Mouse (Mus musculus): Measurements from ENCODE around the gene Iqca. TPM values are rescaled to one million over a fixed set of nuclear protein-coding genes. Genes with fewer than 3 reads are reported as not detected.

Iqca gene
- total RNA-seq, 2 experiments from 2014 or later = not detected

DNA sequence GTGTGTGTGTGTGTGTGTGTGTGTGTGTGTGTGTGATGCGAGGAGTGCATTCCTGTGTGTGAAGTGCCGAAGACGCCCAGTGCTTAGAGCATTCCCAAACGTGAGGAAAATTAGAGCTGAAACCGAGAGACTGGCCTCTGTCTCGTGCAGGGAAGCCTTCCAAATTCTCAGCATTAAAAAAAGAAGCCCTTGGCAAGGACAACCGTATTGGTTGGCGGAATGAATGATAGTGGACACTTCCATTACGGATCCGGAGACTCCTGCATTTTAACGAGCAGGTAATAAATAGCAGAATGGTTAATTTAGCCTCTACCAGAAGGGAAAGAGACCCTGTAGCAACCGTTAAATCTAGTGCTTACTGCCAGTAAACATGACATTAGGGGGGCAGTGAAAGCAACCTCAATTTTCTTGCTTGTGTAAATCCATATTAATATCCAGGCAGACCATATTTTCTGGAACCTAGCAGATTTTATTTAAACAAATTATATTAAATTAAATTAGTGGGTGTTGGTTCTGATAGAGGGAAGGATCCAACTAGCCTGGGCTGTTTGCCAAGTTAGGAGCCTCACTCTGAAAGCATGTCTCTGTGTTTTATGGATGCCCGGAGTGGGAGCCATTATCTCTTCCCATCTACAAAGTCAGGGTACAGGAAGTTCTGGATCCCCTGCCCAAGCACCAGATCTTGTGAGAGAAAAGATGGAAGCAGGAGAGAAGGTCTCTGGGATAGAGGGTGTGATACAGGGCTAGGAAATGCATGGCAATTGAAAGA, 81.2 kb downstream of the Iqca start:
- DNase-seq (ENCODE audit: low spot score in 2 of 2) = no peak

DNA sequence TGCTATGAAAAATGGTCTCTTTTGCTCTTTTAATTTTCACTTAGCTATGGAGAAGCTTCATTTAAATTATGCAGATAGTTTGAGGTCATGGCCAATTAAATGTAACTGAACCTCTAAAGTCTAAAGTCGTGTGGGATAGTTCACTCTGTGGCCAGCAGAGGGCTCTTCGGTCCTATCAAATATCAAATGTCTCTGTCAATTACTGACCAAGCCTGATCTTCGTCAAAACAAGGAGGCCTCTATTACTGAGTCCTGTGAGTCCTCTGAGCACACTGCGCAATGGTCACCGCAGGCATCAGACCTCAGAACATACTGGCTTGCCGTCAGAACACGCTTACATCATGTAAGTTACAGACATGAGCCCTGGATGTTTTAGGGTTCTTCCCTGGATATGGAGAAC, 92.6 kb downstream of the Iqca start:
- peak; percentile 40 to 55 for DNase-seq (ENCODE audit: low spot score in 2 of 2)

DNA sequence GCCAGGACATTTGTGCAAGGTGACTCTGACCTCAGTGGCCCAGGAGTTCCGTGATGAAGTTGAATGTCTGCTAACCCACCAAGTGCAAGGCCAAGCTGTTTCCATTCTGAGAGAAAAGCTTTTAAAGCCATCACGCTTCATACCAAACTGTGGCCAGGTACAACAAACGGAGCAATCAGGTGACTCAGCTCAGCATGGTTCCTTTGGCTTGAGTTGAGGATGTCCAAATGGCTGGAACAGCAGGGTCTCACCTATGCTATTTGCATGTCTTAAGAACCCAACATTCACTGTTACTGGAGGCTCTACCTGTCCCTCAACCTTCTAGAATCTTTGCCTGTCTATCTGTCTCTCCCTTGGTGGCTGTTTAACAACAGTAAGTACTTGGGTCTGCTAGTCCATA, 93.1 kb downstream of the Iqca start:
- DNase-seq (ENCODE audit: low spot score in 2 of 2) = no peak

DNA sequence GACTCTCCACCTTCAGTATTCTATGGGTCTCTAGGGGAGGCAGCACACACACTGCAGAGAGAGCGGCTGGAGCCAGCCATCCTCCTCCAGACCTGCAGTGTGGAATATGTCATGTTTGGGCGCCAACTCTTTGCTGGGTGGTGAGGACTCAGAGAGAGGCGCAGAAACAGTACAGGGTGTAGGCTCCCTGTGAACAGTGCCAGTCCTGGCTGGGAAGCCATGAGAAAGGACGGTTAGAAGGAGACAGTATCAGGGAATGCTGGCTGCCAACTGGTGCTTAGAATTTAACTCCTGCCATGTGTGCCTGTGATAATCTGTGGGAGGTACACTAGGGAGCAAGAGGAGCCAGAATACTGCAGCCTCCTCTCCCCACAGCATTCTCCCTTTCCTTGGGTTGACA, 98.2 kb downstream of the Iqca start:
- no peak for DNase-seq (ENCODE audit: low spot score in 2 of 2)

DNA sequence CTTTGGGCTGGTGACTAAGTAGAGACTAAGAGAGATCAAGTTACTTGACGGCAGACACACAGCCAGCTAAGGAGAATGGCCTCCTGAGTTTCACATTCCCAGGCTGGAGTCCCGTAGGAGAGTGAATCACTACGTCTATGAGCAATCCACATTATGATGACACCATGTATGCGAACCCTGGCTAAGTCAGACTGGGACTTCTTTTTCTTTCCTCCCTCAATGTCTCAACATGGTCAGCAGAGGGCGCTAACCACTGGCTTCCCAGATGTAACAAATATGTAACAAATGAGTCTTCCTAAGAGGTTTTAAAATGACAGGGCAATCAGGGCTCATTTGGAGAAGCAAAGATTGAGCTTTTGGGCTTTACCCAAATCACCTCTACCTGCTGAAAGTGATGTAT, 101.9 kb downstream of the Iqca start:
- DNase-seq (ENCODE audit: low spot score in 2 of 2) = peak; percentile 42 to 47

DNA sequence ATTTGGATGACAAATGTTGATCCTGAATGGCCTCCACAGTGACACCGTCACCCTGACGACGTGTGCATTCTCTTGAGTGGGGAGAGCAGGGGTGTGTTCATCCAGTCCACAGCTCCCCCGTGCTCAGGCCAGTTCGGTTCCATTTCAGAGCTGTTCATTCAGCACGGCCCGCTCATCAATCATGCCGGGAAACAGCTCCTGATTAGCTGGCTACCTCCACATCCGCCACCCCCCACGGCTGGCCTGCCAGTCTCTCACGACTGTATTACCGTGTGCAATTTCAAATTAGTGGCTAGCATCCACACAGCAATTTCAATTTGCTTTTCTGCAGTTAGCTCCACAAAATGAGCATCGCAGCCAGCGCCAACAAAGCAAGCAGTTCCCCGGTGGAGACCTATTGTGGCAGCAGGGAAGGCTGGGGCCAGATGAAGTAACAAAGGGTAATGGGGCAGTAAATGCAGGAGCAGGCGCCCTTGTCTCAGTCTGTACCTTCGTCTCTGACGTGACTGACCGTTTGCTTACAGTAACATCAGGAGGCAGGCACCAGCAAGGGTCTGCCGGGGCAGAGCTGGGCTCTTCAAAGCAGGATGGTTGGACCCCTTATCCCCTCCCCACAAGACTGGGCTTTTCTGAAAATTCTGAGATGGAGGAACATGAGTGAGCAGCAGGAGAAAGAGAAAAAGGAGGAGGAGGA, 103.0 kb downstream of the Iqca start:
- DNase-seq (ENCODE audit: low spot score in 2 of 2) = no peak

DNA sequence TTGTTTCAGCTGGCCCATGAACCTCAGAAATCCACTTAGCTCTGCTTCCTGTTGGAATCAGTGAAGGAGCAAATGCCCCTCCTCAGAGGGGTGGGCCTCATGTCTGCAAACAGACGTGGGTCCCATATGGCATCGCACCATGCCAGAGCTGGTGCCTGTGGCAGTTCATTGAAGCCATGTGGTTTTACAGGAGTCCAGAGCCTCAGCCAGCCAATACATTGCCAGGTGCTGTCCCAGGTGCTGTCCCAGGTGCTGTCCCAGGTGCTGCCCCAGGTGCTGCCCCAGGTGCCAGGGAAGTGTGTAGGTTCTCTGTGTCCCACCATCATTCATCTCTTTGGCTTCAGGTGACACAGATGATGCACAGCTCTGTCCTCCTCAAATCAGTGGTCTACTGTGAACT, 124.9 kb downstream of the Iqca start:
- no peak for DNase-seq (ENCODE audit: low spot score in 2 of 2)

DNA sequence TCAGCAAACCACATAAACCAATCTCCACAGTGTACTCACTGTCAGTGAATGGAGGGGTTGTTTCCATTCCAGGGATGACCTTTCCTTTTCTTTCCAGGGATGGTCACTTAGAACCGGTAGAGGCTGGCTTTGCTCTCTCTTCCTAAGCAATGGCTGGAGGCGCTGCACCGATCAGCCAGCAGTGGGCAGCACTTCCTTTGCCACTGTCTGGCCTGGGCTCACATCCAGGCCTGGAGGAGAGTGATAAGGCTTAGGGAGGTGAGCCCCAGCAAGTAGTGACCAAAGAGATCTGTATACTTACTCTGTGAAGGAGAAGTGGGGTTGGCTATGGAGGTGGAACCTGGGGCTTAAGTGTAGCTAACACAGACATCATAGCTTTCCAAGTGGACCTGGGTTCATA, 126.3 kb downstream of the Iqca start:
- peak; percentile 40 to 44 for DNase-seq (ENCODE audit: low spot score in 2 of 2)

DNA sequence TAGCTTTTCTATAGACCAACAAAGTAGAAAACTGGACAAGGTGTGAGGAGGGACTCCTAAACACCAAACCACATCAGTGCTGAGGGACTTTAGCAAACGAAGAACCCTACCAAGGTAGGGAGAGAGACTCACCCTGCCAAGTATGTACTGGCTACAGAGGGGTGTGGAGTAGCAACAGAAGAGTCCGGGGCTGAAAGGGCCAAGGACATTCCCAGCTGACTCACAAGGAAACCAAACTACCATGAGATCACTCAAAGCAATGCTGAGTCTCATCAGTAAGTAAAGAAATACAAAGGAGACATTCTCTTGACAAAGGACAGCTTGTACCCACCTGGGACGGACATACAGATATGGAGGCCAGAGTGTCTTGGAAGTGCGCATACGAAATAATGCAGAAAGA, 132.9 kb downstream of the Iqca start:
- peak in 1 of 2 experiments; percentile 22 for DNase-seq (ENCODE audit: low spot score in 2 of 2)

DNA sequence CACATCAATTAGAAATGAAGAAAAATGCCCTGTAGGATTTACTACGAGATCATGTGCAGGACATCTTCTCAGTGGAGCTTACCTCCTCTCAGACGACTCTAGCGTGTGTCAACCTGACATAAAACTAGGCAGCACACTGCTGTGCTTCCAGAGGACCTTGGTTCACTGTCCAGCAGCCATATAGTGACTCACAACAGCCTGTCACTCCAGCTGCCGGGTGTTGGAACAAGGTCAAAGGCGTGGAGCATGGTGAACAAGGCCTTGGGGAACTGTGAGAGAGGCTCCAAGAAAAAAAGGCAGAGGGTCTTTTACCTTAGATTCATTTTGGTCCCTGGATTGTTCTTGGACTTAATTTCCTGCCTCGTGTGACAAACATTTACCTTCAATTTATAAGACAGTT, 135.1 kb downstream of the Iqca start:
- DNase-seq (ENCODE audit: low spot score in 2 of 2) = peak; percentile 45 to 66

DNA sequence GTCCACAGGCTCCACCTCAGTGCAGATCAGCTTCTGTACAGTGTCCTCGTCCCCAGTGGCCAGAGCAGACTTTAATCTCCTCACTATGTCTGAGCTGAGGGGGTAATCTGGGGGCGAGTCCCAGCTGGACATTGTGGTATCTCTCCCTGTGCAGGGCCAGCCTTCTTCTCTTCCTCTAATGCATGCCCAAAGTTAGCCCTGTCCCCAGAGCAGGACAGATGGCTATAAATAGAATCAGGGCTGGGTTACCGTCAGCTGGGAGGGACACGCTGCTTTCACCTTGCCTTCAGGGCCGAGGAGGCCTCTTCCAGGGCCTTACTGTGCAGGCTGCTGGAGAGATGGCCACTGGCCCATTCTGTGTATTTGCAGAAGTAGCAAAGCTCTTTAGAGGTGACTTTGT, 138.8 kb downstream of the Iqca start, which contains the start of gene Asb18:
TSS of gene Asb18 (minus strand) at position 221 of the 400 bp plus-strand sequence.
- no peak for DNase-seq (ENCODE audit: low spot score in 2 of 2)

DNA sequence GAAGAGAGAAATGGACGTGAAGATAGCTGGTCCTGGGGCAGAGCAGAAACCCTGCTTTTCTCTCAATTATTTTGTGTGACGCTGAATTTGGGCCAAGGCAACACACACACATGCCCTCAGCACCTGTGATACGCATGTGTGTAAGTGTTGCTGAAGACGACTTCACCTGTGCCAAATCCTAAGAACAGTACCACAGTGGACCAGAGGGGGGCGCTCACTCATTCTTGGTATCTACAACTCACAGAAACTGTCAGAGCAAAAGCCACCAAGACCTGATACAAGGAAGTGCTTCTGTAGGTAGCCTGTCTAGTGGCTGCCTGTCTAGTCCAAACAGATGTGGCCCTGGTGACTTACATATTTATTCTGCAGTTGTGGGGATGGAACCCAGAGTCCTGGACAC, 139.9 kb downstream of the Iqca start:
- no peak for DNase-seq (ENCODE audit: low spot score in 2 of 2)

DNA sequence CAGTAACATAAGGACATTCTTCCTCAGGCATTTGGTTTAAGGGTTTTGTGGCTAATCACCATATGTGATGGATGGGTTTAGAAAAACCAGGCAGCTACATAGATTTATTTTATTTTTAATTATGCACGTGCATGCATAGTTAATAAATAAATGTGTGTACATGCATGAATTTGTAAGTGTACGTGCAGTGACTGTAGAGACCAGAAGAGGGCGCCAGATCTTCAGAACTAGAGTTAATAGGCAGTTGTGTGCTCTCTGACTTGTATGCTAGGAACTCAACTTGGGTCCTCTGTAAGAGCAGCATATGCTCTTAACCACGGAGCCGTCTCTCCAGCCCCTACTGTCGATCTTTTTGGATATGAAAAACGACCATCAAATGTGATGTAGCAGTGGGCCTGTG, 140.4 kb downstream of the Iqca start:
- DNase-seq (ENCODE audit: low spot score in 2 of 2) = no peak

DNA sequence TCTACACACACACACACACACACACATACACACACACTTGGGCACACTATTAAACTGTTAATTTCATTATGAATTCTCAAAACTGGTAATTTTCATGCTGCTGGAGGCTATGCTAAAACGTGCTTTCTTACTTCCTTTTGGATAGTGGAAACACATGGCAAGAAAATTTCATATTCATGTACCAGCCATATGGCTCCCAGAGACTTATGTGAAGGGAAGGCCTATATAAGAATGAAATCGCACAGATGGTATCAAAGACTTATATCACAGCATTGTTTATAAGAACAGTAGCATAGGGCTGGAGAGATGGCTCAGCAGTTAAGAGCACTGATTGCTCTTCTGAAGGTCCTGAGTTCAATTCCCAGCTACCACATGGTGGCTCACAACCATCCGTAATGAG, 141.0 kb downstream of the Iqca start:
- DNase-seq (ENCODE audit: low spot score in 2 of 2) = no peak

DNA sequence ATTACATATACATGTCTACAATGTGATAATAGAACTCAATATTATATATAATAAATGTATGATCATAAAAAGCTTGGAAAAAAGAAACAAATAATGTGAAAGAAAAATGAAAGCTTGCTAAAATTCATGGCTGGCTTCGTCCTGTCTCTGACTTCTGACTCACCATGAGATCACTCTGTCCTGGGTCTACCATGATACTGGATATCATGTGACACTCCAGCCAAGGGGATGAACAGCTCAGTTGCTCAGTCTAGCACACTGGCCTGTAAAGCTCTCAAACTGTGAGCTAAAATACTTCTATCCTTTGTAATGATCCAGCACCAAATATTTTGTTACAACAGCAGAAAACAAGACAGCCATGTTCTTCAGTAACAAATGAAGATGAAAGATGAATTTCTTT, 143.1 kb downstream of the Iqca start:
- DNase-seq (ENCODE audit: low spot score in 2 of 2) = no peak

DNA sequence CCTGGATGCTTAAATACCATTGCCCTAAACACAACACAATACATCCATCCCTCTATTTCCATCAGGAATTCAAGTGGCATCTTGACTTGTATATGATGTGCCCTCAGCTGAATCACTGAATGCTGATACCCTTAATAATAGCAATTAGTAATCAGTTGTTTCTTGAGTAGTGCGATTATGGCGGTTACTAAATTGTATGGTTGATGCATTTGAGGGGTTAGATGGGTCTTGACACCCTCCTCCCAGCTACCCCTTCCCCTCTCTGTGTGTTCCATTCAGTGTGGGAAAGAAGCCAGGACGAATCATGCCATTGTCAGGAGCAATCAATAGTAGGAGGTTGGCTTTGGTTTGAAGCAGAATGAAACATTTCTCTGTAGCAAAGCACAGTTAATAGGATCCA, 144.0 kb downstream of the Iqca start:
- no peak for DNase-seq (ENCODE audit: low spot score in 2 of 2)

DNA sequence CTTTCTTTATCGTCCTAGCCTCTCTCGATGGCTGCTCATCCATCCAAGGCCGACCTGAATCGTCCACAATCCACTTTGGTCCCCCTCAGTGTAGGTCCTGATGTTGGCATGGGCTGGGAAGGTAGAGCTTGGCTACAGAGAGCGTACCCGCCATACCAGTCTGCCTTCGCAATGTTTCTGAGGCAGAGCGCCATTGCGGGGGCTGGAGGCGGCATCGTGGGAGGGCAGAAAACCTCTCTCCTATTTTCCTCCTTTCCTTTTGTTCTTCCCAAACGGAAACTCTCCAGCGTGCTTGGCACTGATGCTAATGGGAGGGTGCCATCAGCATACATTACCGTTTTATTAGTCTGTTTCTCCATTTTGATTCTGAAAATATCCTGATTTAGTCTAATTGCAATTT, 146.5 kb downstream of the Iqca start:
- no peak for DNase-seq (ENCODE audit: low spot score in 2 of 2)

DNA sequence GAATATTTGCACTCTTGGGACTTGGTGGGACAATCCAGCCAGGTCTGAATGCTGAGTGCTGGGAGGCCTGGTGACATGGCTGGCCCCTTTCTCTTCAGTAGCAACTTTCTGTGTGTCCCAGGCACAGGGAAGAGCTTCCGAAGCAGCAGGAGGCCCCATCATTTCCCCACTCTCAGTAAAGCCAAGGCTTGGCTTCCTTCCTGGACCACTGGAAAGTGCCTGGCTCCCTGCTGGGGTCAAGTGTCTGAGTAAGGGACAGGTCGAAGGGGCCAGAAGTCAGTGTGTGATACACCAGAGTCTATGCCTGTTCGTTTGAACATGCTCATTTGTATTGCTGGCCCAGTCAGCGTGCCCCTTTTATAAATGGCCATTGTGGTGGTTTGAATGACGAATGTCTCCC, 152.2 kb downstream of the Iqca start:
- DNase-seq (ENCODE audit: low spot score in 2 of 2) = no peak

DNA sequence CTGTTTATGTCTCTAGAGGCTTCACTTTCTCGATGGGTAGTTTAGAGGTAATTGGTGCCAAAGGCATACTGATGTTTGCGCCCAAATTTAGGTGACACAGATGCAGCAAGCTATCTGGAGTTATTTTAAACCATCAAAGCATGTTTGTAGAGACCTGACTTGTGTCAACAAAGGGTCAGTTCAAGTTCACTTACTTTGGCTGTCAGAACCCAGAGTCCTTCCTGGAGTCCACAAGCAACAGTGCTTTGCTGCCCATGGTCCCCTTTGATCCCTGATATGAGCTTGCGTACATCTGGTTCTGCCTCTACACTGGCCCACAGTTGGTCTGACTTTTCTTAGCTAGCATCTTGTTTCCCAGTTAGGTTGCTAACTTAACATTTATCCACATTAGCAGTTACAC, 153.3 kb downstream of the Iqca start:
- DNase-seq (ENCODE audit: low spot score in 2 of 2) = no peak

DNA sequence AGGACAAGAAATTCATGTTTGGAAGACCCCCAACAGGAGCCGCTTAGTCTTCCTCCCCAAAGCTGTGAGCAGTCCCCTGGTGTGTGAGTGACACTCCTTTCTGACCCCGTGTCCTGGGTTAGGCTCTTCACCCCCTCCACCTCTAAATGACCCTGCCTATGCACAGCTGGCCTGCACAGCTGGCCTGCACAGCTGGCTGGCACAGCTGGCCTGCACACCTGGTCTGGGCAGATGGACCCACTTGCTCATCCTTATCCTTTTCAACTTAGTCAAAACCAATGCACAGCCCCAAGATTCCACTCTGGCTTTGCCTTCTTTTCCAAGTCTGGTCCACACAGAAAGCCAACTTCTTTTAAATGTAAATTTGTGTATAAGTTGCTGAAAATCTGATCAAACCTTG, 154.5 kb downstream of the Iqca start:
- DNase-seq (ENCODE audit: low spot score in 2 of 2) = no peak

DNA sequence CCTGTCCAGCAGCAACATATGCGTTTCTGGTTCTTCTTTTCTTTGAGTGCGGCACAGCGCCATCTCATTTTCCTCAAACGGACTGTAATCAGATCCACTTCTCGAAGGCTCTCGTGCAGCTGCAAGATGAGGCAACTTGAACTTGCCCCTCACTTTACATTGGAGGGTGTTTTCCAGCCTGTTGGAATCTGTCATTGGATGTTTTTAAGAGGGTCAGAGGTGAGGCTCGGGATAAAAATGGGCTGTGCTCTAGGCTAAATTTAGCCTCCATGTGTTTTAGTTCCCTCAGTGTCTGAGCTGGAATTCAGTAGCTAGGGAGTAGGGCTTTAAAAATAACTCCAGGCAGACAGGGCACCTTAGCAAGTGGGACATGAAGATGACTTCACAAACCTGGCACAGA, 155.1 kb downstream of the Iqca start:
- no peak for DNase-seq (ENCODE audit: low spot score in 2 of 2)

DNA sequence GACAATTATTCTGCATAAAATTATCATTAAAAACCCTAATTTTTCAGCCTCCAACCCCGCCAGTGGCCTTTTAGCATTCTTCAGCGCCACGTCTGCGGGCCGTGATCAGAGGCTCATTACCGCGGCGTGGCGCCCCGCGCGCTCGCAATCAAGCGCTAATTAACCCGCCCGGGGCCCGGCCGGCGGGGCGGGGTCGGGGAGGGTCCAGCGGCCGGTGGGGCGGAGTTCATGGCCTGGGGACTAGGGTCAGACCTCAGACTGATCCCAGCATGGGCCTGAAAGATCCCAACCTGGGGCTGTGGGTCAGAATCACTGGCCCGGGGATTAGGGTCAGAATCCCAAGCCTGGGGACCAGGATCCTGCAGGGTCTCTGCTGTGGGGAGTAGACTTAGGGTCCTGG, 160.9 kb downstream of the Iqca start:
- no peak for DNase-seq (ENCODE audit: low spot score in 2 of 2)
